Mouse (Mus musculus) erythroblast, embryonic 14.5 days (primary cell): ENCODE results near the gene Slc6a17.

ENCODE experiments used
- GATA1 ChIP-seq: IDR thresholded peaks from 2 replicates; pipeline ENCODE4 v1.6.1; 2012; ENCODE audit warnings: low read length, inconsistent platforms, mixed read lengths
- TAL1 ChIP-seq: IDR thresholded peaks from 3 replicates; pipeline ENCODE4 v1.6.1; 2012; ENCODE audit warnings: low read length, inconsistent platforms, mixed read lengths

GRCm38 (mm10) chr3:107488637-107489036, 29.2 kb downstream of the Slc6a17 start:
- TF ChIP-seq GATA1 = no peak
- no peak for TF ChIP-seq TAL1
